Mouse (Mus musculus) heart, postnatal 14 days (tissue): ENCODE results near the gene Cs. TPM values are rescaled to one million over a fixed set of nuclear protein-coding genes. Genes with fewer than 3 reads are reported as not detected.
A peak's percentile ranks its signal among the peaks of the same experiment; 100 is the strongest.

ENCODE experiments used
- DNase-seq, 2 experiments: peaks; one replicate each; pipeline ENCODE4 v3.0.0; 2021 to 2022
- intact Hi-C: fragments of 180-260 bp; cut with DNase I; formaldehyde crosslinking; loops from one replicate; pipeline ENCODE4 v1.15.1; 2025
- microRNA-seq, 2 experiments: library from miRNA; unstranded; fragments of <30 nt; microRNA quantifications; one replicate each; pipeline ENCODE4 v1.2.0; 2021 to 2022
- total RNA-seq, 2 experiments: library from RNA; stranded (reverse); gene quantifications; 2 replicates each; pipeline ENCODE4 v1.2.3; 2021

Gene Cs
- total RNA-seq, 2 experiments from 2014 or later = 1,195 to 1,221 TPM

GRCm38 (mm10) chr10:128401056-128401455 lies 63.5 kb downstream of the Cs start, which contains the start of gene Slc39a5:
Gene Slc39a5, minus strand, starts transcription at chr10:128401229.
- intact Hi-C loops = no loop called here
- DNase-seq = no peak

GRCm38 (mm10) chr10:128401638-128402037 lies 64.1 kb downstream of the Cs start:
- DNase-seq = no peak
- intact Hi-C loops = no loop called here

- no peak for DNase-seq
- intact Hi-C loops = no loop called here
Measured at GRCm38 (mm10) chr10:128403931-128404330, 66.4 kb downstream of the Cs start.

- intact Hi-C loops = loop anchor here (2.0 to 5.0 kb wide), 3 partner anchors 32 to 128 kb away; partner anchors contain the start of gene Ankrd52
- peak in 1 of 2 experiments; percentile 36 for DNase-seq
Measured at GRCm38 (mm10) chr10:128408591-128409535, 71.3 kb downstream of the Cs start.

GRCm38 (mm10) chr10:128409692-128410559 lies 72.4 kb downstream of the Cs start:
- peak; percentile 95 for DNase-seq
- intact Hi-C loops = loop anchor here (2.0 to 5.0 kb wide), 3 partner anchors 32 to 127 kb away; partner anchors contain the start of gene Ankrd52

GRCm38 (mm10) chr10:128410560-128410845 lies 73.0 kb downstream of the Cs start:
- intact Hi-C loops = no loop called here

GRCm38 (mm10) chr10:128411211-128412054 lies 73.9 kb downstream of the Cs start, which contains the start of the genes Nabp2 and Rnf41:
Gene Nabp2, minus strand, starts transcription at chr10:128411492.
Gene Rnf41, plus strand, starts transcription at chr10:128411657.
- intact Hi-C loops = loop anchor here (1.0 to 2.0 kb wide), 2 partner anchors 15 to 44 kb away; no protein-coding TSS in a partner anchor
- DNase-seq = peak; percentile 97 to 99

More at GRCm38 (mm10) chr10:128410560-128410845, 73.0 kb downstream of the Cs start:
- DNase-seq = no peak

- peak in 1 of 2 experiments; percentile 48 for DNase-seq
- intact Hi-C loops = loop anchor here (2.0 kb wide), 1 partner anchor 15 kb away; no protein-coding TSS in a partner anchor
Measured at GRCm38 (mm10) chr10:128412055-128412381, 74.5 kb downstream of the Cs start.

Small RNA genes lying within 50 kb of the gene (microRNA-seq; reads per million reads assigned to microRNA genes)
- gene Gm25361 (0 reads per million in 2 experiments), gene Gm26308 (0 reads per million in 2 experiments), gene Mir6914 (0 to 0.97 reads per million in 2 experiments), gene Mir6915 (0.81 to 2.4 reads per million in 2 experiments)

Other genes with a start within 250 kb of the Cs start
- gene Baz2a, start 246.2 kb upstream of the Cs start, total RNA-seq = 10 to 100 TPM; 27.2 to 27.4 TPM
- 10 to 100 TPM; 79.3 to 82.2 TPM for gene Rbms2, start 157.4 kb upstream of the Cs start, total RNA-seq
- under 1 TPM; 0.60 to 0.90 TPM for gene Gls2, start 143.3 kb upstream of the Cs start, total RNA-seq
- gene Spryd4, start 125.9 kb upstream of the Cs start, total RNA-seq = 10 to 100 TPM; 40.5 to 43.3 TPM
- gene Mip, start 111.9 kb upstream of the Cs start, total RNA-seq = not detected
- 10 to 100 TPM in 1 of 2 experiments, 1 to 10 TPM in 1; 6.6 to 11.1 TPM for gene Timeless, start 105.7 kb upstream of the Cs start, total RNA-seq
- under 1 TPM in 1 of 2 experiments, not detected in 1; 0.19 TPM for gene Apon, start 83.6 kb upstream of the Cs start, total RNA-seq
- gene Apof, start 69.1 kb upstream of the Cs start, total RNA-seq = not detected
- gene Stat2, start 67.2 kb upstream of the Cs start, total RNA-seq = 10 to 100 TPM; 10.5 to 11.2 TPM
- gene Il23a, start 39.0 kb upstream of the Cs start, total RNA-seq = under 1 TPM; 0.22 to 0.26 TPM
- gene Pan2, start 34.4 kb upstream of the Cs start, total RNA-seq = 10 to 100 TPM; 13.2 to 13.7 TPM
- gene Cnpy2, start 15.3 kb upstream of the Cs start, total RNA-seq = 10 to 100 TPM; 58.1 to 66.7 TPM
- 100 to 1,000 TPM; 208 to 209 TPM for gene Coq10a, start 31.3 kb downstream of the Cs start, total RNA-seq
- 10 to 100 TPM; 46.5 to 47.5 TPM for gene Ankrd52, start 39.4 kb downstream of the Cs start, total RNA-seq
- not detected for gene Slc39a5, start 63.5 kb downstream of the Cs start, total RNA-seq
- 10 to 100 TPM; 43.6 to 45.6 TPM for gene Nabp2, start 73.8 kb downstream of the Cs start, total RNA-seq
- gene Rnf41, start 73.9 kb downstream of the Cs start, total RNA-seq = 10 to 100 TPM; 19.7 to 19.8 TPM
- 10 to 100 TPM; 76.6 to 80.5 TPM for gene Smarcc2, start 121.5 kb downstream of the Cs start, total RNA-seq
- 100 to 1,000 TPM; 357 to 392 TPM for gene Myl6, start 156.4 kb downstream of the Cs start, total RNA-seq
- 1 to 10 TPM; 3.3 to 4.3 TPM for gene Myl6b, start 161.0 kb downstream of the Cs start, total RNA-seq
- gene Esyt1, start 188.1 kb downstream of the Cs start, total RNA-seq = 10 to 100 TPM; 22.3 to 23.6 TPM
- 1 to 10 TPM; 7.0 to 8.4 TPM for gene Zc3h10, start 210.0 kb downstream of the Cs start, total RNA-seq
- 1,000 to 10,000 TPM; 1,645 to 1,937 TPM for gene Rpl41, start 211.6 kb downstream of the Cs start, total RNA-seq
- 10 to 100 TPM; 48.4 to 51.6 TPM for gene Pa2g4, start 228.3 kb downstream of the Cs start, total RNA-seq